Mouse (Mus musculus): ENCODE results near the gene Sowaha.

DNA sequence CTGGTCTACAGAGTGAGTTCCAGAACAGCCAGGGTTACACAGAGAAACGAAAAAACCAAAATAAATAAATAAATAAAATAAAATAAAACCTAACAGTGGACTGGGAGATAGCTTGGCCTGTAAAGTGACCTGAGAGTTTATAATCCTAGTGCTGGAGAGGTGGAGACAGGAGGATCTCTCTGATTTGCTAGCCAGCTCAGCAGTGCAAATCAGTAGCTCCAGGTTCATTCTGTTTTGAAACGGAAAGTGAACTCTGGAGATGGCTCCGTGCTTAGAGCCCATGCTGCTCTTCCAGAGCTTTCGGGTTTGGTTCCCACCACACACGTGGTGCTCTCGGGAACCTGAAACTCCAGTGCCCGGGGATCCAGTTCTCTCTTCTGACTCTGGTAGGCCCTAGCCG, 32.1 kb downstream of the Sowaha start:
- no peak for TF ChIP-seq POLR2A (IDR thresholded peaks at IDR 0.05; ENCODE audit: borderline replicate concordance, extremely low read depth, insufficient read depth, insufficient read length, poor library complexity, severe bottlenecking)
- no peak for TF ChIP-seq CTCF (IDR thresholded peaks at IDR 0.05; ENCODE audit: borderline replicate concordance, extremely low read depth, insufficient read depth, insufficient read length)
